Mouse (Mus musculus): Measurements from ENCODE around the gene Trim14.
A peak's percentile ranks its signal among the peaks of the same experiment; 100 is the strongest.

Trim14 gene

GRCm38 (mm10) chr4:46562841-46563240, 26.9 kb upstream of the Trim14 start:
- no peak for ATAC-seq (ENCODE audit: low TSS enrichment)

GRCm38 (mm10) chr4:46562037-46562436, 26.1 kb upstream of the Trim14 start:
- ATAC-seq (ENCODE audit: low TSS enrichment) = no peak

DNA sequence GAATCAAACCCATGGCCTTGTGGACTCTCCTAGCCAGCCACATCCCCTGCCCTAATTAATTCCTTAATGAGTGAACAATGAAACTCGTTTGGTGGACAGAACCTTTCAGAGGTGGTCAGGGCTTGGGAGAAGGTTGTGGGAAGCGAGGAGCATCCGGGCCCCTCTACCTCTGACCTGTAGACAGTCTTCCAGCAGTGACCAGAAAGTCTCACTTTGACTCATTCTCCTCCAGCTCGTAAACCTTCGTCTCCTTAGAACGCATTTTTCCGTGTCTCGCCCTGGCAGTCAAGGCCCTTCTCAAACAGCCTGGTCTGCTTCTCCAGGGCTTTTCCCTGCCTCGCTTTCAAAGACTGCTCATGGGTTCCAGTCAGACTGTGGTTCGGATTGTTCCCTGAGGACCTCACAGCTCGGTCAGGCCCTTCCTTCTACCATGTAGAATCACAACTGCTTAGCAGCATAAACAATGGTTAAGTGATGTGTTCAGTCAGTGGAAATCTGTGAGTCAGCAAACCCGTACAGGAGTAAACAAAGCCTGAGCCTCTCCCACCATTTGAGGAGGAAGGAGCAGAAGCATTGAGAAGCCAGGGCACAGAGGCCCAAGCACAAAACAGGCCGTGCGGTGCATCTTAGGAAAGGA, 24.2 kb upstream of the Trim14 start:
- ATAC-seq (ENCODE audit: low TSS enrichment) = no peak

GRCm38 (mm10) chr4:46558672-46559667, 23.0 kb upstream of the Trim14 start:
- ATAC-seq (ENCODE audit: low TSS enrichment) = no peak

- ATAC-seq (ENCODE audit: low TSS enrichment) = no peak
Observed at GRCm38 (mm10) chr4:46556933-46557332, 21.0 kb upstream of the Trim14 start.

- no peak for ATAC-seq (ENCODE audit: low TSS enrichment)
Observed at GRCm38 (mm10) chr4:46555762-46556161, 19.8 kb upstream of the Trim14 start.

GRCm38 (mm10) chr4:46554295-46555069, 18.5 kb upstream of the Trim14 start:
- no peak for ATAC-seq (ENCODE audit: low TSS enrichment)

DNA sequence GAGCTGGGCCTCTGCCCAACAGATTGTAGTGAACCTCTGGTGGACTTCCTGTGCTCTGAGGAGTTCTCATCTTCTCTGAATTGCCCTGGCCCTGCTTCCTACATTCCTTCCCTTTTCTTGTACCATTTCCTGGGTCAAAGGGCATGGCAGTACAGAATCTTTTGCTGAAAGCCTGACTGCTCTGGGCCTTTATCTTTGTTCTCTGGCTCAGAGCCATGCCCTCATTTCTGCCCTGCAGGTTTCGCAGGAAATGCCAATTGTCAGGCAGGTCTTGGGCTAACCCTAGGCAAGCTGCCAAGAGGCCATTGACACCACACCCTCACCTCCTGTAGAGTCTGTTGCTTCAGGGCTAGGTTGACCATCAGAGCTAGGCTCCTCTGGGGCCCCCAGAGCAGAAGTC, 17.9 kb upstream of the Trim14 start:
- ATAC-seq (ENCODE audit: low TSS enrichment) = no peak

DNA sequence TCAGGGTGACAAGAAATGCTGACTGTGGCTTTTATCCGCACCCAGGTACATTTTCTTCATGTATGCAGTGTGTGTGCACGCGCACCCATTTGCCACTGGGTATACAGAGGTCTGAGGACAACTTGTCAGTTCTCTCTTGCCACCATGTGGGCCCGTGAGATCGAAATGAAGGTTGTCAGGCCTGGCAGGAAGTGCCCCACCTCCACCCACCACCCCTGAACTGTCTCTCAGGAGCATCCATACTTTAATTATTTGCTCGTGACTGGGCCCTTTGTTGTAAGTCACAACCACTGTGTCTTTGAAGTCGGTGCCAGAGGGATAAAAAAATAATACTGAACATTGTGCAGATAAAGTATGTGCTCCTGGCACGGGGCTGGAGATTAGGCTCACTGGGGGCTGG, 14.5 kb upstream of the Trim14 start:
- ATAC-seq (ENCODE audit: low TSS enrichment) = 0 out of 2 replicates have a peak, but pooled peaks have one; percentile 9

DNA sequence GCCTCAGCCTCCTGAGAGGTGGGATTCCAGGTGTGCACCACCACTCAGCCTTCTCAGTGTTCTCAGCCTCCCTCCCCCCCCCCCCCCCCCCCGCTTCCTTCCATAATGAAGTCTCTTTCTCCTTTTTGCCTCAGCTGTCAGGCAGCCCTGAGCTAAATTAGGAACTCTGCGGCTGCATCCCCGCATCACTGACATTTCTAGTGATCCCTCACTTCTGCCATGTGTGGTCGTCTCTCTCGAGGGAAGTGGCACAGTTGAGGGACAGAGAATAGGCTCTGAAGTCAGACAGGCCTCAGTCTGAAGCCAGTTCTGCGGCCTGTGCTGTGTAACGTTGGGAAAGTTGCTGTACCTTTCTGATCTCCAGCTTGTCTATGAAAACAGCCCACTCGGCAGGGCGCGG, 14.0 kb upstream of the Trim14 start:
- ATAC-seq (ENCODE audit: low TSS enrichment) = 0 out of 2 replicates have a peak, but pooled peaks have one; percentile 6

DNA sequence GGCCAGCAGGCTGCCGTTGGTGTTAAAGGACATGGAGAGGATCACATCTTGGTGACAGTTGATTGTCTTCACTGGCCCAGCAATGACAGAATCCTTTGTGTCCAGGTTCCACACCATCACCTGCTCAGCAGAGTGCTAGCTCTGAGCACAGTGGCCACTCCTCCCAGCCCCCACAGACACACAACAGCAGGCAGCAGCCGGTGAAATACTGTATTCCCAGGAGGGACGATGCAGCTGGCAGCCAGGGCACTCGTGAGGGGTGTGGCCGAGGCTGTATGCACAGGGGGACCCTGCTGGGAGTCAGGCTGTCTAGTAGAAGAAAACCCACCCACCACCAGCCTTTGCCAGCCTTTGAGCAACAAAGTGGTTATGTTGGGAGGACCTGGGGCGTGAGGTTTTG, 10.8 kb upstream of the Trim14 start:
- ATAC-seq (ENCODE audit: low TSS enrichment) = no peak

DNA sequence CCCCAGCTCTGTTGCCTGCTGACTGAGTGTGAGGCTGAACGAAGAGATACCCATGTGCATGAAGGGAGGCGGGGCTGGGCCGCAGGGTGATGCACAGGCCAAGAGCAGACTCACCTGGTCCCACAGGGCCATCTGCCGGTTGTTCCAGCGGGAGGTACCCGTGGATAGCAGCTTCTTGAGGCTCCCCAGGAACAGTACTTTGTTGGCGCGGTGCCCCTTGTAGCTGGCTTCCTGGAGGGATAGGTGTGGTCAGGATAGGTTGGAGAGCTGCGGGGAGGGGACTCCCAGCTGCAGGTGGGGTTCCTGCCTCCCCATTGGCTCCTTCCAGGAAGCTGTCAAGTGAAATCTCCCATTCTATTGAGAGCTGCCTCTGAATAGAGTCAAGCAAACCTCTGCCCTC, 9.6 kb upstream of the Trim14 start:
- no peak for ATAC-seq (ENCODE audit: low TSS enrichment)

- ATAC-seq (ENCODE audit: low TSS enrichment) = no peak
Observed at GRCm38 (mm10) chr4:46544313-46544712, 8.4 kb upstream of the Trim14 start.

- ATAC-seq (ENCODE audit: low TSS enrichment) = no peak
Observed at GRCm38 (mm10) chr4:46543366-46544050, 7.6 kb upstream of the Trim14 start.

GRCm38 (mm10) chr4:46541707-46542106, 5.8 kb upstream of the Trim14 start:
- no peak for ATAC-seq (ENCODE audit: low TSS enrichment)

GRCm38 (mm10) chr4:46539167-46539566, 3.2 kb upstream of the Trim14 start:
- no peak for ATAC-seq (ENCODE audit: low TSS enrichment)

DNA sequence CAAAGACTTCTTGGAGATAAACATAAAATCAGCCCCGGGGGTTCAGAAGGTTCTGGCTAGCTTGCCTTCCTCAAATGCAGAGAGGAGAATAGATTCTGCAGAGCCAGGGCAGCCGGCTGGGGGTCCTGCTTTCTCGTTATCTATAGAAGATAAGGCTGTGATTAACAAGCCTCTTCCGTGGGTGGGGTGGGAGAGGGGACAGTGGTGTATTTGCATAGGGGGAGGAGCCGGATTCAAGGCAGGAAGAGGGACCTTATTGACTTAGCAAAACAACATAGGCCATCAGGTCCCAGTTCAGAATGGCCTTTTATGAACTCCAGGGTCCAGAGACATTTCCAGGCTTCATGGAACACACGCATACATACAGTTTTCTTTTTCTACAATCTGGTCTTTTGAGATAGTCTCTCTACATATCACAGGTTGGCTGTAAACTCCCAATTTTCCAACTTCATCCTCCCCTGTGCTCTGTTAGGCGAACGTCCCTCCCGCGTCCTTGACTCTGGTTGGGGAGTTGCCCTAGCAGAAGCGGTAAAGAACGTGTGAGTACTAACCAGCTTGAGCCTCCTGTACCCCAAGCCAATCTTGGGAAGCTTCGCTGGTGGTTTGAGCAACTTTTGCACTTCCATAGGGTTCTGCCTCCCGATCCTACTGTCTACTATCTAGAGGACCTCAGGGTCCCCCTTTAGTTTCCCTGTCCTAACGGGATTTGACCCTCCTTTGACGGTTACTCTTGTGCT, 679 bp downstream of the Trim14 start:
- ATAC-seq (ENCODE audit: low TSS enrichment) = no peak

- ATAC-seq (ENCODE audit: low TSS enrichment) = no peak
Observed at GRCm38 (mm10) chr4:46533934-46534720, 1.8 kb downstream of the Trim14 start.

GRCm38 (mm10) chr4:46532926-46533325, 3.0 kb downstream of the Trim14 start:
- ATAC-seq (ENCODE audit: low TSS enrichment) = no peak

GRCm38 (mm10) chr4:46532511-46532910, 3.4 kb downstream of the Trim14 start:
- ATAC-seq (ENCODE audit: low TSS enrichment) = no peak

Measured in frontal cortex, adult (tissue).